Mouse (Mus musculus) urinary bladder, adult 2 months (tissue): ENCODE results near the gene Foxp1. TPM values are rescaled to one million over a fixed set of nuclear protein-coding genes. Genes with fewer than 3 reads are reported as not detected.

Source experiments
- DNase-seq: peaks from one replicate; pipeline ENCODE4 v3.0.0; 2022; ENCODE audit warnings: low spot score
- polyA plus RNA-seq: library from polyadenylated mRNA; depleted of rRNA; stranded (reverse); fragments of >200 nt; gene quantifications from 2 replicates; pipeline ENCODE4 v1.2.3, GENCODE M21; 2012

Gene Foxp1
- polyA plus RNA-seq, 1 experiment, result 46.5 TPM

DNA sequence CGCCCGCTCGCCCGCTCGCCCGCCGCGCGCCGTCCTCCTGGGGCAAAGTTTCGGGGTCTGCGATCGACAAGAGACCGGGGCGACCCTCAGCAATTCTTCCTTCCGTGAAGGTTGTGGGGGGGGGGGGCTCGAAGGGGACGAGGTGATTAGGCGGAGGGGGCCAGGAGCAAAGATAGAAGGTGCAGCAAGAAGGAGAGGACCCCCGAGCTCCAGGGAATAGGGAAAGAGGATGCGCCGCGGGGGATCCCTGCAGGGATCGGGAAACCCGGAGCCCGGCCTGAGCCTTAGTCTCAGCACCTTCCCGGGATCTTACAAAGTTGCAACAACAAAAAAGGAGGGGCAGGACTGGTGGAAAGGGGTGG, 1.9 kb downstream of the Foxp1 start:
- DNase-seq, result no peak

GRCm38 (mm10) chr6:99519806-99520675, 2.5 kb downstream of the Foxp1 start:
- peak; percentile 43 for DNase-seq

DNA sequence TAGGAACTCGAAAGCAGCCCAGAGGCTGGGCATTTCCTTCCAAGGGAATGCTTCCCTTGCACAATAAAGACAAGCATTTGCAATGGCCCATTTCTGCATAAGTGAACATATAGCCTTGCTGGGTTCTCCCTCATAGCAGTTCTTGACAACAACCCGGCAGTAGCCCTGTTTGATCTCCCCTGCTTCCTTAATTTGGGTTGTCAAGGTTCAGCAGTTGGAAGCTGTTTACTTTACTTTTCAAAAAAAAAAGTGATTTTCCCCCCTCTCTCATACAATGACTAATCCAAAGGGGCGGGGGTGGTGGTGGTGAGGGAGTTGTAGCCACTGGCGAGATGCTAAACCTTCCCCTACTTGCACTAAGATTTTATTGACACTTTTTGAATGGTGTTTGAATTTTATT, 3.5 kb downstream of the Foxp1 start:
- no peak for DNase-seq

- DNase-seq, result no peak
Measured at GRCm38 (mm10) chr6:99515667-99516199, 6.8 kb downstream of the Foxp1 start.

DNA sequence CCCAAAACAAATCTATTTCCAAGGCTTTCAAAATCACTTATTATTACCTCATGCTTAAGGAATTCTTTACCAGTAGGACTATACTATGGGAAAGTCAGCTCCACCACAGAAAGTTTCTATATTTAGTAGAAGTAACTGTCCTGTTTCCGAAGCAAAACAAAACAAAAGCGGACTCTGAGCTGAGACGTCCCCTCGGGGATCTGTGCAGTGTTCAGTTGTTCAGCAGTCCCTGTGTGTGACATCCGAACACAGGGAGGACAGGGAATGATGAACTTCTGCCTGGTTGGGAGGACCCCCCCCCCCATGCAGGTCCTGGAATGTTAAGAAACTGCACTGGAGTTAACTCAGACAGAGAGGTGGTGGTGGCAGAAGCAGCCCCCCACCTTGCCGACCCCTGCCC, 10.7 kb downstream of the Foxp1 start:
- DNase-seq, result no peak

DNA sequence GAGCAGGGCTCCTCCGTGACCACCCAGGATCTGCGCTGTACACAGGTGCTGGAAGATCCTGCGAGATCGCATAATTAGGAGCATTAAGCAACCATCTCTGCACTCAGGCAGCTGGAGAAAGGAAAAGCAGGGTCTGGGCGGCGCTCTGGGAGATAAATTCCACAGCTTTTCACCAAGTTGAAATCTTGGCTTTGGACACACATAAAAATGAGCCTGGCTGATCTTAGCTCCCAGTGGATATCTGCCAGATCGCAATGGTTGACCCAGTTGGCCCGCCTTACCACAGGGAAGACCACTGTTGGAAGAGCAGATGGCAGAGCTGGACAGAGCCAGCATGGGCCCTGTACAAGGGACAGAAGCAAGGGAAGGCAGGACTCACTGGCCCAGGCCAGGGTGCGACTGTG, 13.3 kb downstream of the Foxp1 start:
- no peak for DNase-seq

DNA sequence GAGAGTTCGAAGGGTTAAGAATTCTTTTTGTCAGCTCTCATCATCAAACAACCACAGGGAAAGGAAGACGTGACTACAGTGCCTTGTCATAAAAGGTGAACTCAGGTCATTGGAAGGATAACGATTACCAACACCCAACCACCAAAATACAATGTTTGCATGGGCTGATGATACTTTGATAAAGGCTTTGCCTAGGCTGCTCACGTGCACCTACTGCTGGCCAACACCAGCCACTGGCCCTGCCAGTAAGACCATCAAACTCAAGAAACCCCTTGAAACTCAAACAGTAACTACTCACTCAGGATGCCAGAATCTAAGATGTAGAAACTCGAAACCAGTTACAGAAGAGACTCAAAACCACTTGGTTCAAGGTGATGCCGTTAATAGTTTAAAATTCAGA, 15.7 kb downstream of the Foxp1 start:
- DNase-seq, result no peak

GRCm38 (mm10) chr6:99503741-99504140, 18.8 kb downstream of the Foxp1 start:
- DNase-seq, result no peak

- no peak for DNase-seq
Measured at GRCm38 (mm10) chr6:99502727-99503126, 19.8 kb downstream of the Foxp1 start.

DNA sequence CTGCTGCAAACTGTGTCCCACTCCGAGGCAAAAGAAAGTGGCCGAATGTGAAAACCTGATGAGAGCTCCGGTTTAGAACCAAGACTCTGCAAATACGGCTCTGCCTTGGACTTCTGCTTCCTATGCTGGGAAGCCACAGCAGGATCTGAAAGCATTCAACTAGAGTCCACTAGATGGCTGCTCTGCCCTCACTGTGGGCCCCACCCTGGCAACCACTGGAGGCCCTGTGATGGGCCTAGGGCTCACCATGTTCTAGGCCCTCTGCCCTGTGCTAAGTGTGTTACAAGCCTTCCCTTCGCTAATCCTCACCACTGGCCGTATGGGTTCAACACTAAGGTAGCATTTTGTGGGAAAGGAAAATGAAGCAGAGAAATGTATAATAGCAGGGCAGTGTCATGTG, 20.2 kb downstream of the Foxp1 start:
- no peak for DNase-seq

DNA sequence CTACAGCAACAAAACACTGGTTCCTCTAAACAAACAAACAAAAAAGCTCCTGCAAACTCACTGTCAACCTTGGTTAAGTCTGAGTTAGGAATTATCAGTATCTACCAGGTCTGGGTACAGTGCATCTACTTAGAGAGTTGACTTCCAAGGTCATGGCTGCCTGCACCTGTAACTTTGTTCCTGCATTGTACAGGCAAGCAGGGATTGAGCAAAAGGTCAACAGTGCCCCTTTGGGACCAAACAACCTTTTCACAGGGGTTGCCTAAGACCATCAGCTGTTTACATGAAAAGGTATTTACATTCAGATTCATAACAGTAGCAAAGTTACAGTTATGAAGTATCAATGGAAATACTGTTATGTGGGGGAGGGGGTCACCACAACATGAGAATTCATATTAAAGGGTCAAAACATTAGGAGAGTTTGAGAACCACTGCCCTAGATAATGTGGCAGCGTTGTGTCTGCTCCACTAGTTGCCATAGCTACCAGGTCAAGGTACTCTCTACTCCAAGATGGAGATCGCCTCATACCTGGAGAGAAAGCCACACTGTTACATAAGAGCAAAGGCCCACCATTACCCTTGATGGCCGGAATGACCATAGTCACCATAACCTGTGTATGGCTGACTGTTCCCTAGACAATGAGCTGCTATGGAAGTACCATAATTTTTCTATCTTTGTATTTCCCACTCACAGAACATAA, 21.8 kb downstream of the Foxp1 start:
- no peak for DNase-seq

DNA sequence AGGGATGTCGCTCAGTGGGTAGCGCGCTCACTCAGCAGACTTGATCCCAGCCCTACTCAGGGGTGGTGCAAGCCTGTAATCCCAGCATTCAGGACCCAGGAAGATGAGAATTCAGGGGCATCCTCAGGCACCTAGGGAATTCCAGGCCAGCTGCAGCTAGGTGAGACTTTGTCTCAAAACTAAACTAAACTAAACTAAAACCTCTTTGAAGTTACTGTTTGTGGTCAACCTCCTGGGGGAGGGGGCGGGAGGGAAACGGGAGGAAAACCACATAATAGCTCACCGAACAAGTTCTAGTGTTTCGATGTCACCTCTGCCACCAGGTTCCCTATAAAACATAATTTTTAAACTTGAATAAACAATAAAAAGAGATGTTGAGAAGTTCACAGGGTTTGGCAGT, 24.4 kb downstream of the Foxp1 start:
- DNase-seq, result no peak

DNA sequence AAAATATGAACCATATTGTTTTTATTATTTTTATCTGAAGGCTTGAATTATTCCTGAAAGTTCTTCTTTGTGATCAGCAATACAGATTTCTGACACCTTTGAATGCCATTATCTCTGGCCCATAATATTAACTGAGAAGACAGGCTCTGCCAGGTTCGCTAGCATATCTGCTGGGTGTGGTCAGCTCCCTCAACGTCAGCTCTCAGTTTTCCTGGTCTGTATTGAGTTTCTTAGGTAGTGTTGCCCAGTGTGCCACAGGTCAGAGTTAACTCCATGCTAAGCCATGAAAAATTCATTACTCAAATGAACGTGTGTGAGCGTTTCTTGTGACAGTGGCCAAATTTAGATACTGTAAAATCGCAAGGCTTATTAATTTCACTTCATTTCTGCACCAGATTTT, 26.4 kb downstream of the Foxp1 start:
- DNase-seq, result no peak

DNA sequence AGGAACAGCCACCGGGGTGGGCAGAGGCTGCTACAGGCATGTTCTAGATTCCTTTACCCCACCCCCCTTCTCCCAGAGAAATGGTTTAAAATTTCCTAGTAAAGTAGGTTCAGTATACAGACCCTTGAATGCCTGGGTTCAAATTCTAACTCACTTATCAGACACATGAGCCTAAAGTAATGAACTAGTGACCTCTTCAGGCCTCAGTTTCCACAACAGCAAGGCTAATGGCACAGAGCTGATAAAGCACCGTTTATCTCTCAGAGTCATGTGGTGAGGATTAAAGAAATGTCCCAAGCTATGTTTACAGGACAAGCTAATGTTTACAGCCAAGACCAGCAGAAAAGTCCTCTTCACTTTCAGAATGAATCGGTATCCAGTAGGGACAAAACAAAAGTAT, 29.6 kb downstream of the Foxp1 start:
- DNase-seq, result no peak

- no peak for DNase-seq
Measured at GRCm38 (mm10) chr6:99491979-99492544, 30.5 kb downstream of the Foxp1 start.

DNA sequence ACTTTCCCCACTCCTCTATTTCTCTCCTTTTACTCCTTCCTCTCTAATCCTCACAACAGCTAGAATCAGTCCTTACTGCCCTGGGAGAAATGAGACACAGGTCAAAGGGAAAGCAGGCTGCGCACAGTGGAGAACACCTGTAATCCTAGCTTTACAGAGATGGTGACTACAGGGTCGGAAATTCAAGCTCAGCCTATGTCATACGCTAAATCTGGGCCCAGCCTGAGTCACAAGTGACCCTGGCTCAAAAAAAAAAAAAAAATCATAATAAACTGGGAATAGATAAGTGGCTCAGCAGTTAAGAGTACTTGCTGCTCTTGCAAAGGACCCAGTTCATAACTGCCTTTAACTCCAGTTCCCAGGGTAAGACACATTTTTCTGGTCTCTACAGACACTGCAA, 31.4 kb downstream of the Foxp1 start:
- no peak for DNase-seq

DNA sequence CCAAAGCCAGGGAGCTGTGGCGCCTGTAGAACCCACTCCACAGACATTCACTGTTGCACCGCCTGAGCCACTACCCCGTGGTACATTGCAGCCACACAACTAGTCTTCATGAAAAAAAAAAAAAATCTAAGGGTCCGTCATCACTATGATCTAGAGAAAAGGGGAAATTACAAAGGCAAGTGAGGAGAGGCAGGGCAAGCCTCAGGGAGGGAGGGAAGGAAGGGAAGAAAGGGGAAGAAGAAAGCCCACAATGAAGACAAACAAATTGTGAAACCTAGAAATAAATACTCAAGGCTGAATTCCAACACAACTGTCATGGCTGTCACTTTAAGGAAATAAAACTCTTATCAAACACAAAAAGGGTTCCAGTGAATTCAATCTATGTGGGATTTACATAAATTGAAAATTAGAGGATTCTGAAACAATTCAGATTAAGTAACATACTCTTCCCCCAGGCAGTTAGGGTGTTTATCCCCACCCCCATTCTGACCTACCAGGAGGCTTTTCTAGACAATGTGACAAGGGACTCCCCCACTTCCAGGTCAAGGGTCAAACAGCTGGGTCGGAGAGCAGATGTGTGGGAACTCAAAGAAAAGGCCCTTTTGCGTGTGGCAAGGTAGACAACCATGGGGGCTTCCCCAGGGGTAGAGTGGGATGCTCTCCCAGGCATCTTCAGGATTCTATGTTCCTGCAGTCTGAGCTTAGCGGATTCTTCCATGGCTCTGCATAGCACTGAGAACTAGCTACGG, 32.4 kb downstream of the Foxp1 start:
- DNase-seq, result no peak

- no peak for DNase-seq
Measured at GRCm38 (mm10) chr6:99489423-99489822, 33.1 kb downstream of the Foxp1 start.

GRCm38 (mm10) chr6:99485884-99486640, 36.5 kb downstream of the Foxp1 start:
- no peak for DNase-seq

DNA sequence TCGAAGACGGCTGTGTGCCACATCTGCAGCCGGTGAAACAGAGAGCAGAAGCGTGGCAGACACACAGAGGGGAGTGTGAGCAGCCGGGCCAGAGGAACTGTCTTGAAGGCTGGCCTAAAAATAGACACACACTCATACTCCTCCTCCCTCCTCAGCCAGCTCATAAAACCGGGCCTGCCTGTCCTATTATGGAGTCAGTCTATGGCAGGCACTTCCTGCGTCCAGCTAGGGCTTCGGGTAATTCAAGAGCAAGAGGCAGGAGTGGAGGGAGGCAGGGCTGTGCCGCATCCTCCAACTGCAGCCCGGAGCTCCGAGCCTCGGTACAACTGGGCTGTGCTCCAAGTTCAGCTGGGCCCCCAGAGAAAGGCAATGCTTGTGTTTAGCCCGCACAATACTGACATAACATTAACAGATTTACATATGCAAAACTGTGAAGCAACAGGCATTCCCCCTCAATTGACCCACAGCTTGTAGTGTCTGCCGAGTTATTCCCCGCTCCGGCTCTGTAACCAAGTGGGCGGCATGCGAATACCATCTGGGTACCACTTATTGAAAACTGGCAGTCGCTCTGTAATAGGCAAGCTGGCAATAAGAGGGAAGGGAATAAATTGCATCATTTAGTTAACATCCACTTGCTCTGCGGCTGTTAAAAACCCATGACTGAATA, 37.2 kb downstream of the Foxp1 start:
- peak; percentile 42 for DNase-seq

DNA sequence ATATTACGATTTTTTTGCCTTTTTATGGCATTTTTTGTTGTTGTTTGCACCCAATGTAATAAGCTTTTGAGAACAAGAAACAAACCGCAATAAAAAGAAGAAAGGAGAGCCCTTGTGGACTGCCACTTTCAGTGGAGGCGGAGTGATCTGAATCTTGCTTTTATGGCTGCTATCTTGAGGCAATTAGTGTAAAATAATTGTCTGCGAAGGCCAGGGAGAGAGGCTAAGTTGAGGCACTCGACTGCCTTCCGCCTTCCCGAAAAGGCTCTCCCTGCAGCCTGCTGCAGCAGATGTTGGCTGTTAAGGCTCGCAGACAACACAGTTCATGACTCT, 37.7 kb downstream of the Foxp1 start:
- no peak for DNase-seq
